Mouse (Mus musculus): Measurements from ENCODE around the gene Scfd2. TPM values are rescaled to one million over a fixed set of nuclear protein-coding genes. Genes with fewer than 3 reads are reported as not detected.

Gene Scfd2
- polyA plus RNA-seq, 1 experiment from 2014 or later: 14.9 TPM

DNA sequence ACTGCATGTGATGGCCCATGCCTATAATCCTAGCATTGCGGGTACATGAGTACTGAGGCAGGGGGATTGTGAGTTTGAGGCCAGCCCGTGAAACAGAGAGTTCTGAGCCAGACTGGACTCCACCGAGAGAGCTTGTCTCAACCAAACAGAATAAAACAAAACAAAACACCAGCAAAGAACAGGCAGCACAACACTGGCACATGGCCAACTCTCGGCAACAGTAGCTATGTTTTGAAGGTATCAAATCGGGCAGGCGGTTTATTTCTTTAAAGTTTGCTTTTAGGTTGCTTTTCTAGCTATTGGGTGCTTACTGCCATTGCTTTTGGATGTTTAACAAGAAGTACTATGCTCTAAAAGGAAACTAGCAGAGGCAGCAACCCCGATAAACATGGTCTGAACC, 251.9 kb downstream of the Scfd2 start:
- WGBS: 89% methylated on average over 7 of the region's 7 CpGs
- no peak overlapping the region for H3K27ac ChIP-seq (replicated peaks; ENCODE audit: low read depth, low read length)
- no peaks in the 10 kb centered on the region for H3K36me3 ChIP-seq (replicated peaks; ENCODE audit: control insufficient read depth, insufficient read depth, low read depth, low read length)
- H3K4me2 ChIP-seq (ENCODE audit: low read depth, low read length): no peak overlapping the region
- H3K9ac ChIP-seq (replicated peaks; ENCODE audit: low read length): no peak overlapping the region
- H3K27me3 ChIP-seq (ENCODE audit: control insufficient read depth, insufficient read depth, low read length): no peaks in the 10 kb centered on the region
- DNase-seq (ENCODE audit: low spot score): no peak
- H3K4me3 ChIP-seq (ENCODE audit: low read depth, low read length): no peak overlapping the region
- no peak for ATAC-seq (replicated peaks; ENCODE audit: insufficient number of reproducible peaks, low FRiP score, low TSS enrichment, low read depth)
- H3K9me3 ChIP-seq (replicated peaks; ENCODE audit: control insufficient read depth, low read length): no peaks in the 10 kb centered on the region
- H3K4me1 ChIP-seq (ENCODE audit: control insufficient read depth, insufficient read depth, low read length): 0 out of 2 replicates have a peak, but pooled peaks cover 2% of the 10 kb centered on the region

DNA sequence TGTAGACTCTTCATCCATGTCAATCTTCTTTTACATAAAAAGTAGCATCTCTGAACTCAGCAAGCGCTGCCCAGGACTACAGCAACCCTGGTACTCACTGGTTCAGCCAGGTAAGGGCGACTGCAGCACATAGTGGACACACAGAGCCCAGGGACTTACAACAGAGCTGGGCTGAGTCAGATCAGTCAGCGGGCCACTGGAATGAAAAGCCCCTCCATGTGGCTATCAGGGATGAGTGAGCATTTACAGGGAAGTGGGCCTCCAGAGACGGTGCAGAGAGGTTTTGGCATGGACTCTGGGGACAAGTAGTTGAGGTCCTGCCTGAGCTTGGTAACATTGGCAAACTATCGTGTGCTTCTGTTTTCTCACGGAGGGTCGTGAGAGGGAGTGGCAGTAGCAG, 253.1 kb downstream of the Scfd2 start:
- Histone ChIP-seq H3K4me2 (ENCODE audit: low read depth, low read length) (no peak overlapping the region), H3K4me3 (ENCODE audit: low read depth, low read length) (no peak overlapping the region), H3K9me3 (replicated peaks; ENCODE audit: control insufficient read depth, low read length) (no peaks in the 10 kb centered on the region), H3K9ac (replicated peaks; ENCODE audit: low read length) (no peak overlapping the region), H3K36me3 (replicated peaks; ENCODE audit: control insufficient read depth, insufficient read depth, low read depth, low read length) (no peaks in the 10 kb centered on the region), H3K27ac (replicated peaks; ENCODE audit: low read depth, low read length) (no peak overlapping the region), H3K27me3 (ENCODE audit: control insufficient read depth, insufficient read depth, low read length) (no peaks in the 10 kb centered on the region), H3K4me1 (ENCODE audit: control insufficient read depth, insufficient read depth, low read length) (0 out of 2 replicates have a peak, but pooled peaks cover 2% of the 10 kb centered on the region)
- ATAC-seq (replicated peaks; ENCODE audit: insufficient number of reproducible peaks, low FRiP score, low TSS enrichment, low read depth) (no peak), DNase-seq (ENCODE audit: low spot score) (no peak)
- 83% methylated on average over 7 of the region's 7 CpGs for WGBS

GRCm38 (mm10) chr5:74277712-74278111, 253.8 kb downstream of the Scfd2 start:
- no peak overlapping the region for H3K9ac ChIP-seq (replicated peaks; ENCODE audit: low read length)
- no peaks in the 10 kb centered on the region for H3K27me3 ChIP-seq (ENCODE audit: control insufficient read depth, insufficient read depth, low read length)
- peak; percentile 72 for ATAC-seq (replicated peaks; ENCODE audit: insufficient number of reproducible peaks, low FRiP score, low TSS enrichment, low read depth)
- H3K4me3 ChIP-seq (ENCODE audit: low read depth, low read length): no peak overlapping the region
- DNase-seq (ENCODE audit: low spot score): peak; percentile 95
- H3K27ac ChIP-seq (replicated peaks; ENCODE audit: low read depth, low read length): no peak overlapping the region
- H3K4me2 ChIP-seq (ENCODE audit: low read depth, low read length): no peak overlapping the region
- H3K36me3 ChIP-seq (replicated peaks; ENCODE audit: control insufficient read depth, insufficient read depth, low read depth, low read length): no peaks in the 10 kb centered on the region
- no peaks in the 10 kb centered on the region for H3K9me3 ChIP-seq (replicated peaks; ENCODE audit: control insufficient read depth, low read length)
- WGBS: 5% methylated on average over 3 of the region's 3 CpGs
- H3K4me1 ChIP-seq (ENCODE audit: control insufficient read depth, insufficient read depth, low read length): 0 out of 2 replicates have a peak, but pooled peaks cover 2% of the 10 kb centered on the region

DNA sequence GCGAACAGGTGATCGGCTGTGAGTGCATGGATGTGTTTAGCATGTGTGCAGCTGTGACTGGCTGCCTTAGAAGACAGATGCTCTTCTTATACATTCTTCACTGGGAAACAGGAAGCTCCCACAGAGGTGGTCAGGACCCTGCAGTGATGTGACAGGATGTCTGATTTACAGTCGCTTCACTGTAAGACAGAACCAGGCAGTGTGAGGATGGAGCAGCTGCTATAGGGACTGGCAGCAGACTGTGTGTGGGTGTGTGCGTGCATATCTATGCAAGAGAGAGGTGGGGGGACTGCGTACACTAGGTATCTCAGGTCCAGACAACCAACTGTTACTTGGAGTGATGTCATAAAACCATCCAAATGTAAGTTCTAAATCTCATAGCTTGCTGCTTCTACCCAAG, 254.3 kb downstream of the Scfd2 start:
- no peaks in the 10 kb centered on the region for H3K36me3 ChIP-seq (replicated peaks; ENCODE audit: control insufficient read depth, insufficient read depth, low read depth, low read length)
- no peak overlapping the region for H3K4me2 ChIP-seq (ENCODE audit: low read depth, low read length)
- ATAC-seq (replicated peaks; ENCODE audit: insufficient number of reproducible peaks, low FRiP score, low TSS enrichment, low read depth) (no peak), DNase-seq (ENCODE audit: low spot score) (no peak)
- H3K9me3 ChIP-seq (replicated peaks; ENCODE audit: control insufficient read depth, low read length): no peaks in the 10 kb centered on the region
- 0 out of 2 replicates have a peak, but pooled peaks cover 2% of the 10 kb centered on the region for H3K4me1 ChIP-seq (ENCODE audit: control insufficient read depth, insufficient read depth, low read length)
- H3K27me3 ChIP-seq (ENCODE audit: control insufficient read depth, insufficient read depth, low read length): no peaks in the 10 kb centered on the region
- no peak overlapping the region for H3K4me3 ChIP-seq (ENCODE audit: low read depth, low read length)
- no peak overlapping the region for H3K27ac ChIP-seq (replicated peaks; ENCODE audit: low read depth, low read length)
- H3K9ac ChIP-seq (replicated peaks; ENCODE audit: low read length): no peak overlapping the region
- WGBS: 89% methylated on average over 5 of the region's 5 CpGs

- Histone ChIP-seq H3K27me3 (ENCODE audit: control insufficient read depth, insufficient read depth, low read length) (no peaks in the 10 kb centered on the region), H3K4me2 (ENCODE audit: low read depth, low read length) (no peak overlapping the region), H3K9ac (replicated peaks; ENCODE audit: low read length) (no peak overlapping the region), H3K9me3 (replicated peaks; ENCODE audit: control insufficient read depth, low read length) (no peaks in the 10 kb centered on the region), H3K4me1 (ENCODE audit: control insufficient read depth, insufficient read depth, low read length) (0 out of 2 replicates have a peak, but pooled peaks cover 2% of the 10 kb centered on the region), H3K4me3 (ENCODE audit: low read depth, low read length) (no peak overlapping the region), H3K36me3 (replicated peaks; ENCODE audit: control insufficient read depth, insufficient read depth, low read depth, low read length) (no peaks in the 10 kb centered on the region), H3K27ac (replicated peaks; ENCODE audit: low read depth, low read length) (no peak overlapping the region)
- ATAC-seq (replicated peaks; ENCODE audit: insufficient number of reproducible peaks, low FRiP score, low TSS enrichment, low read depth) (no peak), DNase-seq (ENCODE audit: low spot score) (no peak)
- 81% methylated on average over 3 of the region's 3 CpGs for WGBS
Observed at GRCm38 (mm10) chr5:74273313-74273712, 258.2 kb downstream of the Scfd2 start.

DNA sequence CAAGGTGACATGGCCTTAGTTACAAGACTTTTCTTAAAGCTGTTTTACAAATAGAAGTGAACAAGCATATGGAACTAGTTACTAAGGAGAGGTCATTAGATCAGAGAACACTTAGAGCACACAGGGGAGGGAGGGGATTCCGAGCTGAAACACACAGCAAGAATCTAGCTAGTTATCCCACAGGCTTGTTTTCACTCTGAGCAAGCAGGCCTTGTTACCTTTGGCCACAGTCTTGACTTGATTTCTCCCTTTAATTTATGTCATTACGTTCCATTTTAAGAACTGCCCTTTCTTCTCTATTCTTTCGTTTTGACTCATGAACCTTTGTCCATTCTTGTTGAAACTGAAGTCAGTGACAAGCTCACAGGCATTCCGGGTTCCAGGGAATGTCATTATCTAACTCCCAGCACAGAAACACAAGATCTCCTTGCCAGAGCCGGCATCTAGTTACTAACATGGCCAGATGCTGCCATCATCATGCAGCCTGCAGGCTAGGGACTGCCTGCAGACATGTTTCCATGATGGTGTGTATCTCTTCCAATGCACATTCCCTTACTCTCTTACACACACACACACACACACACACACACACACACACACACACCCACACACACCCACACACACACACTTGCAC, 263.7 kb downstream of the Scfd2 start:
- WGBS: 24% methylated on average over 5 of the region's 5 CpGs
- Histone ChIP-seq H3K36me3 (replicated peaks; ENCODE audit: control insufficient read depth, insufficient read depth, low read depth, low read length) (no peaks in the 10 kb centered on the region), H3K9me3 (replicated peaks; ENCODE audit: control insufficient read depth, low read length) (no peaks in the 10 kb centered on the region), H3K4me2 (ENCODE audit: low read depth, low read length) (no peak overlapping the region), H3K4me1 (ENCODE audit: control insufficient read depth, insufficient read depth, low read length) (peaks cover 7% of the 10 kb centered on the region), H3K9ac (replicated peaks; ENCODE audit: low read length) (no peak overlapping the region), H3K27me3 (ENCODE audit: control insufficient read depth, insufficient read depth, low read length) (no peaks in the 10 kb centered on the region), H3K4me3 (ENCODE audit: low read depth, low read length) (no peak overlapping the region), H3K27ac (replicated peaks; ENCODE audit: low read depth, low read length) (peak overlapping the region; percentile 44; the same call in 1 of the 2 replicates)
- ATAC-seq (replicated peaks; ENCODE audit: insufficient number of reproducible peaks, low FRiP score, low TSS enrichment, low read depth): no peak
- peak; percentile 79 for DNase-seq (ENCODE audit: low spot score)

DNA sequence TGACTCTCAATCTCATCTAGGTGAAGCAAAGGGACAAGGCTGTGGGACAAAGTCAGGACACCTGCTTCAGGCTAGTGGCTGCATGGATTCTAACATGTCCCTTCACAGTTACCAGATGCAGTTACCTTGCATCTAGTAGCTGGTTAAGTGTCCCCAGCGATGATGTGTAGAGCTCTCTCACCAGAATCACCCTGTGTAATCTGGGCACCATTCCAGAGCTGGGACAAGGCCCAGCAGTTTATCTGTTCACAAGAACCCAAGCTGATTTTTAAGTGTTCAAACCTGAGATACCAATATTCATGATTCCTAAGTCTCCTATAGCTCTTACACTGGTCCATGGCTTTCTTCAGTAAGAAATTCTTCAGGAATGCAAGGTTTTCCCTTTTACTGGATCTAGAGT, 264.4 kb downstream of the Scfd2 start:
- H3K27ac ChIP-seq (replicated peaks; ENCODE audit: low read depth, low read length): no peak overlapping the region
- H3K36me3 ChIP-seq (replicated peaks; ENCODE audit: control insufficient read depth, insufficient read depth, low read depth, low read length): no peaks in the 10 kb centered on the region
- DNase-seq (ENCODE audit: low spot score) (no peak), ATAC-seq (replicated peaks; ENCODE audit: insufficient number of reproducible peaks, low FRiP score, low TSS enrichment, low read depth) (no peak)
- no peak overlapping the region for H3K4me2 ChIP-seq (ENCODE audit: low read depth, low read length)
- H3K9ac ChIP-seq (replicated peaks; ENCODE audit: low read length): no peak overlapping the region
- 89% methylated on average over 1 of the region's 1 CpGs for WGBS
- no peaks in the 10 kb centered on the region for H3K27me3 ChIP-seq (ENCODE audit: control insufficient read depth, insufficient read depth, low read length)
- no peaks in the 10 kb centered on the region for H3K9me3 ChIP-seq (replicated peaks; ENCODE audit: control insufficient read depth, low read length)
- H3K4me1 ChIP-seq (ENCODE audit: control insufficient read depth, insufficient read depth, low read length): peaks cover 7% of the 10 kb centered on the region
- no peak overlapping the region for H3K4me3 ChIP-seq (ENCODE audit: low read depth, low read length)

DNA sequence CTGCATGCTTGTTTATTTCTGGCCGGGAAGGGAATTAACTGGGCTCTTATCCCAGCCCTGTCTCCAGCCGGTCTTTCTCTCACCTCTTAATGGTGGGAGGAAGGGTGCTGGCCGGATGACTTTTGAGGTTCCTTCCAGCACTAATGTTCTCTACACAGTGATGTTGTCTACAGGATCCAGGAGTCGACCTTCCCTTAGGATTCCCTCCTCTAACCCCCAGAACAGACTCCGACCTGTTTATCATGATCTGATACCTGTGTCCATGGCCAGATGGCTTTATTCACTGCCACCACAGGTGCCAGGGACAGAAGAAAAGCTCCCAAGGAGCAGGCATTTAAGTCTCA, 265.1 kb downstream of the Scfd2 start:
- Histone ChIP-seq H3K36me3 (replicated peaks; ENCODE audit: control insufficient read depth, insufficient read depth, low read depth, low read length) (no peaks in the 10 kb centered on the region), H3K4me3 (ENCODE audit: low read depth, low read length) (no peak overlapping the region), H3K4me1 (ENCODE audit: control insufficient read depth, insufficient read depth, low read length) (peaks cover 7% of the 10 kb centered on the region), H3K4me2 (ENCODE audit: low read depth, low read length) (no peak overlapping the region), H3K27me3 (ENCODE audit: control insufficient read depth, insufficient read depth, low read length) (no peaks in the 10 kb centered on the region), H3K9me3 (replicated peaks; ENCODE audit: control insufficient read depth, low read length) (no peaks in the 10 kb centered on the region), H3K27ac (replicated peaks; ENCODE audit: low read depth, low read length) (no peak overlapping the region), H3K9ac (replicated peaks; ENCODE audit: low read length) (no peak overlapping the region)
- DNase-seq (ENCODE audit: low spot score) (no peak), ATAC-seq (replicated peaks; ENCODE audit: insufficient number of reproducible peaks, low FRiP score, low TSS enrichment, low read depth) (no peak)
- WGBS: 69% methylated on average over 5 of the region's 5 CpGs
